Mouse (Mus musculus) cerebellum, postnatal 36 days (tissue): Measurements from ENCODE around the gene Wfikkn1.

ENCODE experiments used
- DNase-seq, 2 experiments: peaks; one replicate each; pipeline ENCODE4 v3.0.0; 2021 to 2022; ENCODE audit warnings: mixed read lengths in 2 of 2

Gene Wfikkn1

GRCm38 (mm10) chr17:25836397-25837075 lies 44.1 kb downstream of the Wfikkn1 start:
- peak; percentile 43 to 44 for DNase-seq

- DNase-seq, result no peak
These were observed 44.8 kb downstream of the Wfikkn1 start for GRCm38 (mm10) chr17:25835816-25836215.

GRCm38 (mm10) chr17:25835301-25835700 lies 45.4 kb downstream of the Wfikkn1 start:
- DNase-seq, result no peak

- no peak for DNase-seq
These were observed 45.9 kb downstream of the Wfikkn1 start for GRCm38 (mm10) chr17:25834595-25835222.

GRCm38 (mm10) chr17:25833961-25834594 lies 46.6 kb downstream of the Wfikkn1 start:
- DNase-seq, result no peak

GRCm38 (mm10) chr17:25833291-25833663 lies 47.4 kb downstream of the Wfikkn1 start, which contains the start of gene Stub1:
Gene Stub1, minus strand, starts transcription at chr17:25833404.
- DNase-seq, result peak; percentile 84

GRCm38 (mm10) chr17:25832436-25833290 lies 48.0 kb downstream of the Wfikkn1 start:
- DNase-seq, result peak; percentile 98 to 99

- DNase-seq, result peak; percentile 41 to 48
These were observed 49.0 kb downstream of the Wfikkn1 start for GRCm38 (mm10) chr17:25831451-25832281.

GRCm38 (mm10) chr17:25830806-25831431 lies 49.7 kb downstream of the Wfikkn1 start:
- DNase-seq, result no peak

GRCm38 (mm10) chr17:25830200-25830753 lies 50.4 kb downstream of the Wfikkn1 start:
- DNase-seq, result no peak

- no peak for DNase-seq
These were observed 51.1 kb downstream of the Wfikkn1 start for GRCm38 (mm10) chr17:25829558-25830017.

- peak; percentile 84 to 86 for DNase-seq
These were observed 51.7 kb downstream of the Wfikkn1 start, which contains the start of gene Jmjd8 for GRCm38 (mm10) chr17:25828712-25829557. Gene Jmjd8, plus strand, starts transcription at chr17:25828867.

GRCm38 (mm10) chr17:25828223-25828594 lies 52.4 kb downstream of the Wfikkn1 start:
- DNase-seq, result no peak
